Mouse (Mus musculus): ENCODE measurements around the gene Adprh. TPM values are rescaled to one million over a fixed set of nuclear protein-coding genes. Genes with fewer than 3 reads are reported as not detected.

Gene Adprh
- polyA plus RNA-seq, 1 experiment from 2014 or later, result 93.7 TPM

- H3K27ac ChIP-seq, result peak overlapping the region; percentile 61; the same call in 1 of the 2 replicates
- no peaks in the 10 kb centered on the region for H3K9me3 ChIP-seq
- peaks cover 11% of the 10 kb centered on the region for H3K4me1 ChIP-seq
- H3K4me2 ChIP-seq, result peak overlapping the region; percentile 83
- H3K4me3 ChIP-seq, result peak overlapping the region; percentile 41
- 0 out of 2 replicates have a peak, but pooled peaks have one; percentile 2 for ATAC-seq (ENCODE audit: borderline replicate concordance, extremely low read depth, low FRiP score, low TSS enrichment)
- H3K27me3 ChIP-seq, result no peaks in the 10 kb centered on the region
- 38% methylated on average over 4 of the region's 4 CpGs for WGBS
- no peaks in the 10 kb centered on the region for H3K36me3 ChIP-seq
- H3K9ac ChIP-seq, result peak overlapping the region; percentile 37; the same call in 1 of the 2 replicates
Measured at GRCm38 (mm10) chr16:38475681-38476311, 23.3 kb upstream of the Adprh start.

GRCm38 (mm10) chr16:38474677-38475286 is 22.3 kb upstream of the Adprh start:
- Histone ChIP-seq H3K4me1 (peaks cover 11% of the 10 kb centered on the region), H3K9ac (no peak overlapping the region), H3K27ac (no peak overlapping the region), H3K36me3 (no peaks in the 10 kb centered on the region), H3K4me3 (no peak overlapping the region), H3K9me3 (no peaks in the 10 kb centered on the region), H3K27me3 (no peaks in the 10 kb centered on the region), H3K4me2 (no peak overlapping the region)
- ATAC-seq (ENCODE audit: borderline replicate concordance, extremely low read depth, low FRiP score, low TSS enrichment), result no peak
- WGBS, result 90% methylated on average over 9 of the region's 9 CpGs

- Histone ChIP-seq H3K4me2 (no peak overlapping the region), H3K4me1 (peaks cover 11% of the 10 kb centered on the region), H3K36me3 (no peaks in the 10 kb centered on the region), H3K9me3 (no peaks in the 10 kb centered on the region), H3K9ac (no peak overlapping the region), H3K27ac (no peak overlapping the region), H3K27me3 (no peaks in the 10 kb centered on the region), H3K4me3 (no peak overlapping the region)
- no peak for ATAC-seq (ENCODE audit: borderline replicate concordance, extremely low read depth, low FRiP score, low TSS enrichment)
- 83% methylated on average over 5 of the region's 5 CpGs for WGBS
Measured at GRCm38 (mm10) chr16:38473661-38474060, 21.2 kb upstream of the Adprh start.

- H3K9me3 ChIP-seq, result no peaks in the 10 kb centered on the region
- H3K4me3 ChIP-seq, result no peak overlapping the region
- H3K27me3 ChIP-seq, result no peaks in the 10 kb centered on the region
- H3K27ac ChIP-seq, result no peak overlapping the region
- WGBS, result 84% methylated on average over 5 of the region's 5 CpGs
- H3K9ac ChIP-seq, result no peak overlapping the region
- H3K4me1 ChIP-seq, result peaks cover 11% of the 10 kb centered on the region
- no peak for ATAC-seq (ENCODE audit: borderline replicate concordance, extremely low read depth, low FRiP score, low TSS enrichment)
- H3K36me3 ChIP-seq, result no peaks in the 10 kb centered on the region
- H3K4me2 ChIP-seq, result no peak overlapping the region
Measured at GRCm38 (mm10) chr16:38472507-38472873, 20.0 kb upstream of the Adprh start.

- H3K27ac ChIP-seq, result no peak overlapping the region
- H3K27me3 ChIP-seq, result no peaks in the 10 kb centered on the region
- 66% methylated on average over 11 of the region's 11 CpGs for WGBS
- H3K36me3 ChIP-seq, result no peaks in the 10 kb centered on the region
- H3K4me2 ChIP-seq, result no peak overlapping the region
- peaks cover 6% of the 10 kb centered on the region; the same call in 1 of the 2 replicates for H3K4me1 ChIP-seq
- H3K9ac ChIP-seq, result no peak overlapping the region
- no peaks in the 10 kb centered on the region for H3K9me3 ChIP-seq
- H3K4me3 ChIP-seq, result no peak overlapping the region
- no peak for ATAC-seq (ENCODE audit: borderline replicate concordance, extremely low read depth, low FRiP score, low TSS enrichment)
Measured at GRCm38 (mm10) chr16:38471697-38472506, 19.4 kb upstream of the Adprh start.

GRCm38 (mm10) chr16:38469437-38469836 is 16.9 kb upstream of the Adprh start:
- WGBS, result 76% methylated on average over 8 of the region's 8 CpGs
- Histone ChIP-seq H3K4me3 (no peak overlapping the region), H3K27ac (no peak overlapping the region)

GRCm38 (mm10) chr16:38468706-38469018 is 16.2 kb upstream of the Adprh start:
- WGBS, result 33% methylated on average over 3 of the region's 3 CpGs
- no peak overlapping the region for H3K4me2 ChIP-seq
- H3K4me1 ChIP-seq, result no peaks in the 10 kb centered on the region
- H3K4me3 ChIP-seq, result no peak overlapping the region
- no peaks in the 10 kb centered on the region for H3K9me3 ChIP-seq
- H3K9ac ChIP-seq, result no peak overlapping the region
- H3K27me3 ChIP-seq, result no peaks in the 10 kb centered on the region
- H3K36me3 ChIP-seq, result no peaks in the 10 kb centered on the region
- no peak overlapping the region for H3K27ac ChIP-seq
- no peak for ATAC-seq (ENCODE audit: borderline replicate concordance, extremely low read depth, low FRiP score, low TSS enrichment)

More at GRCm38 (mm10) chr16:38469437-38469836, 16.9 kb upstream of the Adprh start:
- no peaks in the 10 kb centered on the region for H3K36me3 ChIP-seq
- no peak overlapping the region for H3K4me2 ChIP-seq
- no peak for ATAC-seq (ENCODE audit: borderline replicate concordance, extremely low read depth, low FRiP score, low TSS enrichment)
- no peaks in the 10 kb centered on the region for H3K4me1 ChIP-seq
- H3K9me3 ChIP-seq, result no peaks in the 10 kb centered on the region
- H3K9ac ChIP-seq, result no peak overlapping the region
- H3K27me3 ChIP-seq, result no peaks in the 10 kb centered on the region

- Histone ChIP-seq H3K4me3 (no peak overlapping the region), H3K9ac (no peak overlapping the region), H3K9me3 (no peaks in the 10 kb centered on the region), H3K36me3 (no peaks in the 10 kb centered on the region), H3K4me1 (no peaks in the 10 kb centered on the region), H3K27ac (no peak overlapping the region), H3K4me2 (no peak overlapping the region), H3K27me3 (no peaks in the 10 kb centered on the region)
- ATAC-seq (ENCODE audit: borderline replicate concordance, extremely low read depth, low FRiP score, low TSS enrichment), result no peak
- WGBS, result 63% methylated on average over 8 of the region's 8 CpGs
Measured at GRCm38 (mm10) chr16:38467917-38468705, 15.6 kb upstream of the Adprh start.

- Histone ChIP-seq H3K4me1 (no peaks in the 10 kb centered on the region), H3K9me3 (no peaks in the 10 kb centered on the region), H3K9ac (no peak overlapping the region), H3K27ac (no peak overlapping the region), H3K4me2 (no peak overlapping the region), H3K27me3 (no peaks in the 10 kb centered on the region), H3K4me3 (no peak overlapping the region), H3K36me3 (no peaks in the 10 kb centered on the region)
- no peak for ATAC-seq (ENCODE audit: borderline replicate concordance, extremely low read depth, low FRiP score, low TSS enrichment)
- 74% methylated on average over 13 of the region's 13 CpGs for WGBS
Measured at GRCm38 (mm10) chr16:38467091-38467916, 14.8 kb upstream of the Adprh start.

GRCm38 (mm10) chr16:38466089-38466488 is 13.6 kb upstream of the Adprh start:
- no peak overlapping the region for H3K27ac ChIP-seq
- no peaks in the 10 kb centered on the region for H3K4me1 ChIP-seq
- H3K9ac ChIP-seq, result no peak overlapping the region
- H3K4me3 ChIP-seq, result no peak overlapping the region
- no peaks in the 10 kb centered on the region for H3K27me3 ChIP-seq
- no peaks in the 10 kb centered on the region for H3K9me3 ChIP-seq
- no peak overlapping the region for H3K4me2 ChIP-seq
- H3K36me3 ChIP-seq, result no peaks in the 10 kb centered on the region
- no peak for ATAC-seq (ENCODE audit: borderline replicate concordance, extremely low read depth, low FRiP score, low TSS enrichment)
- 68% methylated on average over 4 of the region's 4 CpGs for WGBS

GRCm38 (mm10) chr16:38463305-38463704 is 10.8 kb upstream of the Adprh start:
- Histone ChIP-seq H3K9me3 (no peaks in the 10 kb centered on the region), H3K27ac (no peak overlapping the region), H3K36me3 (no peaks in the 10 kb centered on the region), H3K9ac (no peak overlapping the region), H3K4me3 (no peak overlapping the region), H3K4me2 (no peak overlapping the region), H3K4me1 (no peaks in the 10 kb centered on the region), H3K27me3 (no peaks in the 10 kb centered on the region)
- ATAC-seq (ENCODE audit: borderline replicate concordance, extremely low read depth, low FRiP score, low TSS enrichment), result no peak
- WGBS, result 78% methylated on average over 5 of the region's 5 CpGs

Data from lung, embryonic 15.5 days (tissue).